ENCODE assay signal across 11 mouse cellular contexts in the genomic region with DNA sequence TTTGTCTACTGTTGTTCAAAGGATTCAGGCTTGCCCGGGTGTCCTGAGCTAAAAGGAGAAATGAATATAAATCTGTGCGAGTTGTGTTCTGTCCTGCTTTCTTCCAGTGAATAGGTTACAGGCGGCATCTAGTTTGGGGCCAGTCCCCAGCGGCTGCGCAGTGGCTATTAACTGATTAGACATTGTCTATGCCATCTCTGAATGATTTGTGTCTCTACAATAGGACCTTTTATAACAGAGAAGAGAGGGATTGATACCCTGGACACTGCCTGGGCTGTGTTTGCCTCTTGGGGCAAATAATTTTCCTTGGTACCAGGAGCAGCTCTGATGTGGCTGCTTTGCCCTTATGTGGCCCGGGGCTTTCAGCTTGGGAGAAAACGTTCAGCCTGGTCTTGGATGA.
DNase-seq lines count a peak whose midpoint lies in the region; ATAC-seq and TF ChIP-seq lines count a peak whose summit lies in the region.
"Had no signal": no experiment of that assay in that cellular context is flagged by ENCODE, and none has a peak within 500 bp of the region (broad histone marks: within the 10 kb centered on the region; RNA-seq: fewer than 3 reads in every experiment).

No protein-coding gene starts in this region.

- peak overlapping the region; percentile 71 for H3K27ac ChIP-seq in cerebellum, adult 2 months (ENCODE audit: insufficient read depth, low read length)
- H3K27ac ChIP-seq in limb, embryonic 13.5 days, result peak overlapping the region; percentile 64; the same call in 1 of the 2 replicates
- H3K27ac ChIP-seq: macrophage had no signal

- no peak overlapping the region for H3K4me3 ChIP-seq in cerebellum, adult 2 months (replicated peaks; ENCODE audit: insufficient read depth, low read depth, low read length)
- H3K4me3 ChIP-seq in limb, embryonic 13.5 days, result no peak overlapping the region

- 81% methylated on average over 7 of the region's 7 CpGs for WGBS in cerebellum, adult 2 months
- WGBS in limb, embryonic 13.5 days, result 79% methylated on average over 7 of the region's 7 CpGs

- peak overlapping the region; percentile 25 for H3K4me2 ChIP-seq in limb, embryonic 13.5 days (replicated peaks)

- no peaks in the 10 kb centered on the region for H3K36me3 ChIP-seq in limb, embryonic 13.5 days

- no peaks in the 10 kb centered on the region for H3K27me3 ChIP-seq in cerebellum, adult 2 months (ENCODE audit: control insufficient read depth, insufficient read depth, low read length)
- no peaks in the 10 kb centered on the region for H3K27me3 ChIP-seq in limb, embryonic 13.5 days

- no peak for TF ChIP-seq CTCF in cerebellum, adult 2 months (IDR thresholded peaks at IDR 0.05; ENCODE audit: borderline replicate concordance, insufficient read depth, low read depth, low read length)

- DNase-seq in cerebellum, adult 2 months, result peak in 1 of 2 experiments; percentile 28
- no peak for DNase-seq in cerebellum, postnatal 4 days (ENCODE audit: low spot score in 2 of 2)
- peak; percentile 49 for DNase-seq in layer of hippocampus, adult 11-12 months (ENCODE audit: low spot score)
- DNase-seq in layer of hippocampus, adult 9-10 months (ENCODE audit: low spot score), result no peak
- peak; percentile 12 to 15 for DNase-seq in cerebellum, postnatal 10 days
- DNase-seq in ovary, postnatal 14 days (ENCODE audit: low spot score), result no peak
- no peak for DNase-seq in urinary bladder, postnatal 10 days (ENCODE audit: low spot score)
- DNase-seq: gastrocnemius, postnatal 10 days; thymus, postnatal 25 days had no signal

- no peak for TF ChIP-seq POLR2A in cerebellum, adult 2 months (IDR thresholded peaks at IDR 0.05; ENCODE audit: borderline replicate concordance, insufficient read depth, low read length)

- no peak overlapping the region for H3K9ac ChIP-seq in limb, embryonic 13.5 days

- ATAC-seq in limb, embryonic 13.5 days (ENCODE audit: low FRiP score, low read depth), result no peak

- H3K4me1 ChIP-seq in cerebellum, adult 2 months (ENCODE audit: control insufficient read depth, insufficient read depth, low read length), result peaks cover 6% of the 10 kb centered on the region
- H3K4me1 ChIP-seq in limb, embryonic 13.5 days, result peaks cover 48% of the 10 kb centered on the region

- no peaks in the 10 kb centered on the region for H3K9me3 ChIP-seq in limb, embryonic 13.5 days

Comparison
In these comparisons a context has a peak if more than half of its experiments do, and no peak if none do; other contexts are left out.
1. DNase-seq: peak in layer of hippocampus, adult 11-12 months (single experiment) and cerebellum, postnatal 10 days (2 of 2); none in cerebellum, postnatal 4 days (0 of 2), layer of hippocampus, adult 9-10 months (single experiment), ovary, postnatal 14 days (single experiment) and urinary bladder, postnatal 10 days (single experiment).